Mouse (Mus musculus) neural tube, embryonic 11.5 days (tissue): ENCODE results near the gene Hk2. TPM values are rescaled to one million over a fixed set of nuclear protein-coding genes. Genes with fewer than 3 reads are reported as not detected.
A peak's percentile ranks its signal among the peaks of the same experiment; 100 is the strongest.
"Not testable (repeated sequence)": the region's sequence is repeated elsewhere in the genome, so short reads cannot be mapped to it uniquely, and the experiment has no call there.

Experiments
- ATAC-seq: fragments of 200-750 bp; cut with Nextera tagmentation; 2 replicates; pipeline ENCODE4 v1.8.0; 2017; ENCODE audit warnings: moderate number of reproducible peaks, mild to moderate bottlenecking, moderate TSS enrichment, moderate library complexity; ENCODE audit not compliant: insufficient read depth, low FRiP score, low TSS enrichment
- DNase-seq: peaks from one replicate; pipeline ENCODE4 v3.0.0-alpha.2; 2015; ENCODE audit warnings: low spot score
- H3K27ac ChIP-seq: fragments of 300-500 bp; sonication (generic); 2 replicates; pipeline ENCODE4 v1.5.1; 2014; ENCODE audit warnings: low read depth, mild to moderate bottlenecking, low read length
- H3K27me3 ChIP-seq: fragments of 300-500 bp; sonication (generic); 2 replicates; pipeline ENCODE4 v1.6.1; 2014; ENCODE audit warnings: mild to moderate bottlenecking, low read length, mixed read lengths; ENCODE audit not compliant: control insufficient read depth, insufficient read depth
- H3K36me3 ChIP-seq: fragments of 300-500 bp; sonication (generic); 2 replicates; pipeline ENCODE4 v1.6.1; 2014; ENCODE audit warnings: mild to moderate bottlenecking, low read length, moderate library complexity, mixed read lengths; ENCODE audit not compliant: control insufficient read depth, insufficient read depth
- H3K4me1 ChIP-seq: fragments of 300-500 bp; sonication (generic); 2 replicates; pipeline ENCODE4 v1.6.1; 2014; ENCODE audit warnings: low read length, mixed read lengths; ENCODE audit not compliant: control insufficient read depth, insufficient read depth
- H3K4me2 ChIP-seq: fragments of 300-500 bp; sonication (generic); 2 replicates; pipeline ENCODE4 v1.6.1; 2014; ENCODE audit warnings: low read depth, mild to moderate bottlenecking, moderate library complexity
- H3K4me3 ChIP-seq: fragments of 300-500 bp; sonication (generic); 2 replicates; pipeline ENCODE4 v1.5.1; 2014; ENCODE audit warnings: low read depth, low read length
- H3K9ac ChIP-seq: fragments of 300-500 bp; sonication (generic); 2 replicates; pipeline ENCODE4 v1.6.1; 2014; ENCODE audit warnings: mild to moderate bottlenecking, low read length
- H3K9me3 ChIP-seq: fragments of 300-500 bp; sonication (generic); 2 replicates; pipeline ENCODE4 v1.6.1; 2016; ENCODE audit warnings: low read length; ENCODE audit not compliant: control insufficient read depth
- WGBS: fragments of 180-500 bp; shearing (Covaris S2); extraction: QIAGEN DNeasy Blood & Tissue Kit; methylation state at CpG from one replicate; pipeline ENCODE4 v1.1.7; 2014; 5-methylcytosine and 5-hydroxymethylcytosine counted together
- polyA plus RNA-seq: library from polyadenylated mRNA; unstranded; fragments of >200 nt; fragmentation: Nextera tagmentation; extraction: Ambion mirVana; gene quantifications from 2 replicates; pipeline ENCODE4 v1.2.1, GENCODE M21; 2014

The Hk2 gene
- polyA plus RNA-seq, 1 experiment from 2014 or later, result 15.6 TPM

DNA sequence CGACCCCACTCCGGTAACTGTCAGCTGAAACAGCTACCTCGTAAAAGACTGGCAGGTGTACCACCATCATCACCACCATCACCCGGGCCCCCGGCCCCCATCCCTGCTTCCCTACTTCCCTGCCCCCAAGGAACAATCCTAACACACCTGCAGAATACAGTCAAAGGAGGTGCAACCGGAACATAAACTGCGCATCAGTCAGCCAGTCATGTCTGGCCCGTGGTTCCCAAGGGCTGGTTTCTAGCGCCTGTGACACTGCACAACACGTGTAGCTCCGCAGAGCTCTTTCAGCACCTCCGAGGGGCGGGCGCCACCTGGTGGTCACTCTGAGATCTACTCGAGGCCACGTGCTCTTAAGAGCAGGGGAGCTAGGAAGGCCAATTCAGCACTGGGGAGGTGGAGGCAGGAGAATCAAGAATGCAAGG, 71.6 kb downstream of the Hk2 start:
- Histone ChIP-seq H3K27ac (no peak overlapping the region), H3K36me3 (no peaks in the 10 kb centered on the region), H3K9me3 (no peaks in the 10 kb centered on the region), H3K27me3 (no peaks in the 10 kb centered on the region), H3K4me3 (no peak overlapping the region), H3K4me1 (no peaks in the 10 kb centered on the region), H3K9ac (no peak overlapping the region), H3K4me2 (no peak overlapping the region)
- 34% methylated on average over 16 of the region's 16 CpGs for WGBS
- ATAC-seq, result peak; percentile 77
- DNase-seq, result peak; percentile 89

DNA sequence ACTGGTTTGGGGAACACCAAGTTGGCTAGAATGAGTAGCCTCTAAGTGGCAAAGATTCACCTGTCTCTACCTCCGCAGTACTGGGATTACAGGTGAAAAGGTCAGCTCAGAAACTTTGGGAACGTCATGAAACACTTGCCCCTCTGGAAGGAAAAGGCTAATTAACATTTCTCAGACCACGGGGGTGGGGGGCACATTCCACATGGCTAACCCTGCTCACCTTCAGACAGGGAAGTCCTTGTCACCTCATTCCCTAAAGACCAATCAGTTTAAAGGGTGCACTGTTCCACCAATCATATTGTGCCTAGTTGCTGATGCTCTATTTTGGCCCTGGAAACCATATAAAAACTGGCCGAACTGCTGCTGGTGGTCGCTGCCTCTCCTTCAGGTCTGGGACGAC, 73.0 kb downstream of the Hk2 start:
- ATAC-seq (no peak), DNase-seq (no peak)
- Histone ChIP-seq H3K9me3 (no peaks in the 10 kb centered on the region), H3K4me3 (no peak overlapping the region), H3K4me2 (no peak overlapping the region), H3K4me1 (no peaks in the 10 kb centered on the region), H3K9ac (no peak overlapping the region), H3K27ac (no peak overlapping the region), H3K27me3 (no peaks in the 10 kb centered on the region), H3K36me3 (no peaks in the 10 kb centered on the region)
- WGBS, result 80% methylated on average over 6 of the region's 6 CpGs

DNA sequence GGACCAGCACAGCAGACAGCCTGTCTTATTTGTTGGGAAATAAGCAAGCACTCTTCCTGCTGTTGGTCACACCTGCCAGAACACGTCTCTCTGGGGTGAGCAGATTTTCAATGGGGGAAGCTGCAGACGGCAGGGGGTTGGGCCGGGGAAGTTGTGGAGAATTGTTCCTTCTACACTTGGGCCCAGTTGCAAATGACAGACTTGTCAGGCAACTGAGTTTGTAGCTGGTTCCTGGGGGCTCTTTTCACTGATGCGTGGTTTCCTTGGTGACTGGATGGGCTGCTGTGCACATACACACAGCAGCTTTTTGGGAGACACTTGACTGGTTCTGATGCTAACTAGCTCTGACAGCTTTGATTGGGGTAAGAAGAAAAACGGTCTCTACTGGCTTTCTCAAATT, 74.4 kb downstream of the Hk2 start:
- DNase-seq (no peak), ATAC-seq (no peak)
- 32% methylated on average over 5 of the region's 5 CpGs for WGBS
- Histone ChIP-seq H3K4me2 (no peak overlapping the region), H3K27me3 (no peaks in the 10 kb centered on the region), H3K4me3 (no peak overlapping the region), H3K9me3 (no peaks in the 10 kb centered on the region), H3K36me3 (no peaks in the 10 kb centered on the region), H3K27ac (no peak overlapping the region), H3K9ac (no peak overlapping the region), H3K4me1 (no peaks in the 10 kb centered on the region)

DNA sequence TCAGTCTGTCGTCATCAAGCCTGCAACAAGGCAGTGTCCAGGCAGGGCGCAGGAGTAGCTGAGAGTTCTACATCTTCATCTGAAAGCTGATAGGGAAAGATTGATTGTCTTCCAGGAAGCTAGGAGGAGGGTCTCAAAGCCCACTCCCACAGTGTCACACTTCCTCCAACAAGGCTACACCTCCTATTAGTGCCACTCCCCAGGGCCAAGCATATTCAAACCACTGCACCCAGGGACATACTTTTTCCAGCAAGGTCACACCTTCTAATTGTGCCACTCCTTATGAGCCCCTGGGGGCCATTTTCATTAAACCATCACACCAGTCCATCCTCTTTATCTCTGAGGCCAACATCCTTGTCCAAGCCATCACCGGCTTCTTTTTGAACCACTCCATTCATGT, 77.5 kb downstream of the Hk2 start:
- H3K36me3 ChIP-seq, result no peaks in the 10 kb centered on the region
- WGBS, result 94% methylated on average over 3 of the region's 3 CpGs
- ATAC-seq, result no peak

DNA sequence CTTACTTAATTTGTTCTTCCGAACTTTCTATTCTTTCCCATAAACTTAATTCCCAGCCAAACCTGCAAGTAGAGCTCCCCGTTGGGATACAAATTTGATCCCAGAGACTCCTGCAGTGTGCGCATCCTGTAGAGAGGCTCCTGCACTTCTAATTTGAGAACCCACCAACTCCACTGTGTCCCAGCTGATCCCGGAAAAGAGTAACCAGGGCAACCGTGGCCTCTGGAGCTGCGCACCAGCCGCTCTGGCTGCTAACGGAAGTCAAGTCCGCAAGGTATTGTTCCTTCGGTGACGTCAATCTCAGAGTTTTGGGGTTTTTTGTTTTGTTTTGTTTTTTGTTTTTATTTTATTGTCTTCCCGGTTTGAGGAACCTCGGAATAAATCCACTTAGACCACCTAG, 79.6 kb downstream of the Hk2 start:
- Histone ChIP-seq H3K9me3 (no peaks in the 10 kb centered on the region), H3K27ac (no peak overlapping the region), H3K4me3 (no peak overlapping the region), H3K9ac (no peak overlapping the region), H3K27me3 (no peaks in the 10 kb centered on the region), H3K4me1 (no peaks in the 10 kb centered on the region), H3K36me3 (no peaks in the 10 kb centered on the region), H3K4me2 (no peak overlapping the region)
- DNase-seq, result peak; percentile 36
- WGBS, result 69% methylated on average over 13 of the region's 13 CpGs
- ATAC-seq, result no peak

More for the DNA sequence above, 77.5 kb downstream of the Hk2 start:
- Histone ChIP-seq H3K4me1 (no peaks in the 10 kb centered on the region), H3K4me2 (no peak overlapping the region), H3K4me3 (no peak overlapping the region), H3K9ac (no peak overlapping the region), H3K27ac (no peak overlapping the region), H3K27me3 (no peaks in the 10 kb centered on the region), H3K9me3 (no peaks in the 10 kb centered on the region)
- DNase-seq, result no peak

DNA sequence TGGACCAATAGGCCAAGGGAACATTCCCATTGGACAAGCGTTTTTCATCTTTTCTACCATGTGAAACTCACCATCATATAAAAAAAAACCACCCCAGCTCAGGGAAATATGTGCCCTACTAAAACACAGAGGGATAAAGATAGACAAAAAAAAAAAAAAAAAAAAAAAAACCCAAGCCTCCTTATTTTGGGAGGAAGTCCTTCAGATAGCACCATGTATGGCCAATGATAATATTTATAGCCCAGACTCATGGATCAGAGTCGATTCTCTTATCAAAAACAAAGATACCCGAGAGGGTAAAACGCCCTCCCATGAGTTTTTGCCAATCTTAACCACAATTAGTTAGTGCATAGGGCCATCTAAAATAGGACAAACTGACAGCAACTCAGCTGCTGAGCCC, 84.8 kb downstream of the Hk2 start:
- WGBS, result 88% methylated on average over 4 of the region's 4 CpGs
- DNase-seq (no peak), ATAC-seq (no peak)
- H3K4me2 ChIP-seq, result no peak overlapping the region
- H3K27me3 ChIP-seq, result no peaks in the 10 kb centered on the region
- no peak overlapping the region for H3K9ac ChIP-seq
- no peak overlapping the region for H3K27ac ChIP-seq
- H3K9me3 ChIP-seq, result no peaks in the 10 kb centered on the region
- no peaks in the 10 kb centered on the region for H3K36me3 ChIP-seq
- H3K4me3 ChIP-seq, result no peak overlapping the region
- H3K4me1 ChIP-seq, result no peaks in the 10 kb centered on the region

DNA sequence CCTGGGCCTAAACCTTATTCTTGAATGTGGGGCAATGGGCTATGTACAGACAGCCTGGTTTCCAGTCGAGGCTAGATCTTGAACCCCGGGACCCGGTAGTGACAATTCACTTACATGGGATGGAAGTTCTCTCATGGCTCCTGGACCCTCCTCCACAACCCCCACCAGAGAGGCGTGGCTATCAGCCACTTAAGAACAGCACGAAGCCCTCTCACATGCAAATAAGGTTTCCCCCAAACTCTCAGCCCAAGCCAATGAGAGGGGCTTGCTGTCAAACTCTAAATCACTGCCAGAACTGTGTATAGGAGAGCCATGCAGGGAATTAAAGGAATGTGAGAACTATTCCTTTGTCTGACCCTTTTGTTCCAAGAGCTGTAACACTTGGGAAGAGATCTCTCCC, 85.7 kb downstream of the Hk2 start:
- H3K27me3 ChIP-seq, H3K27ac ChIP-seq, H3K4me3 ChIP-seq, ATAC-seq, H3K9ac ChIP-seq, H3K4me1 ChIP-seq, H3K9me3 ChIP-seq, H3K36me3 ChIP-seq, H3K4me2 ChIP-seq: not testable (repeated sequence)
- peak; percentile 22 for DNase-seq
- 34% methylated on average over 5 of the region's 5 CpGs for WGBS

DNA sequence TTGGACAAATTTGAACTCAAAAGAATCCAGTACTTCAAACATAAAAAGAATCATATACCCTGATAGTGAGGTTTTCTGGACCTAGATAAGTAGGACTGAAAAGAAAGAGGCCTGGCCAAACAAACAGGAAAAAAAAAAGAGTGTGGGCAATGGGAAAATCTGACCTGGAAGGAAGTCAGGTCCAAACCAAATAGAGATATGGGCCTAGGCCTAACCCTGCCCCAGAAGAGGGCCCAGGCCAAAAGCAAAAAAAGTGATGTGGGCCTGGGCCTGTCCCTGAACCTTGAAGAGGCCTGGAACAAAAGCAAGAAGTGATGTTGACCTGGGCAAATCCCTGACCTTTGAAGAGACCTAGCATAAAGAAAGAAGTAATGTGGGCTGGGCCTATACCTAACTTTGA, 90.1 kb downstream of the Hk2 start:
- H3K4me2 ChIP-seq, result no peak overlapping the region
- DNase-seq (no peak), ATAC-seq (no peak)
- H3K27ac ChIP-seq, result no peak overlapping the region
- H3K27me3 ChIP-seq, result no peaks in the 10 kb centered on the region
- H3K4me1 ChIP-seq, result no peaks in the 10 kb centered on the region
- no peak overlapping the region for H3K9ac ChIP-seq
- H3K4me3 ChIP-seq, result no peak overlapping the region
- no peaks in the 10 kb centered on the region for H3K36me3 ChIP-seq
- no peaks in the 10 kb centered on the region for H3K9me3 ChIP-seq

DNA sequence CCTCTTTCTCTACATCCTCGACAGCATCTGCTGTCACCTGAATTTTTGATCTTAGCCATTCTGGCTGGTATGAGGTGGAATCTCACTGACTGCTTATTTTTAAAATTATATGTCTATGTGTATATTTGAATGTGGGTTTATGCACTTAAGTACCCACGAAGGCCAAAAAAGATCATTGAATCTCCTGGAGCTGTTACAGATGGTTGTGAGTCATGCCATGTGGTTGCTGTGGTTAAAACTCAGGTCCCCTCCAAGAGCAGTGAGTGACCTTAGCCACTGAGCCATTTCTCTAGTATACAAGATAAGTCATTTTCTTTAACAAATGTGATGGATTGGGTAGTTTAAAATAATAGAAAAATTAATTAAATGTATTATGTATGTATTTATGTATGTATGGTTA, 95.0 kb downstream of the Hk2 start:
- ATAC-seq, H3K9me3 ChIP-seq, H3K9ac ChIP-seq, H3K27ac ChIP-seq, H3K4me1 ChIP-seq, DNase-seq, H3K4me3 ChIP-seq, H3K27me3 ChIP-seq, H3K4me2 ChIP-seq, H3K36me3 ChIP-seq: not testable (repeated sequence)
- WGBS, result 79% methylated on average over 2 of the region's 2 CpGs
